Mouse (Mus musculus) E14TG2a.4 (cell line): ENCODE measurements around the gene Cldnd1.

Source experiments
- CTCF ChIP-seq: conservative IDR thresholded peaks from 2 replicates; pipeline ENCODE4 v1.5.1; 2014; ENCODE audit warnings: low read length
- NANOG ChIP-seq: IDR thresholded peaks from 2 replicates; pipeline ENCODE4 v1.6.1; 2014; ENCODE audit warnings: borderline replicate concordance, low read length, mixed read lengths
- POU5F1 ChIP-seq: IDR thresholded peaks from 2 replicates; pipeline ENCODE4 v1.6.1; 2014; ENCODE audit warnings: low read length, borderline replicate concordance

- TF ChIP-seq CTCF, result no peak
- no peak for TF ChIP-seq POU5F1
- TF ChIP-seq NANOG, result no peak
Measured at GRCm38 (mm10) chr16:58701779-58702178, 25.9 kb upstream of the Cldnd1 start.
